Mouse (Mus musculus): ENCODE measurements around the gene Hirip3. TPM values are rescaled to one million over a fixed set of nuclear protein-coding genes. Genes with fewer than 3 reads are reported as not detected.

Hirip3 gene
- polyA plus RNA-seq, 1 experiment from 2014 or later, result 8.4 TPM

- Histone ChIP-seq H3K4me2 (replicated peaks; ENCODE audit: low read depth, low read length) (no peak overlapping the region), H3K4me1 (ENCODE audit: insufficient read depth, low read depth, low read length) (no peaks in the 10 kb centered on the region), H3K36me3 (ENCODE audit: insufficient read depth, low read length) (peaks cover 11% of the 10 kb centered on the region), H3K9ac (replicated peaks; ENCODE audit: low read depth) (no peak overlapping the region), H3K9me3 (ENCODE audit: low read length) (no peaks in the 10 kb centered on the region), H3K4me3 (ENCODE audit: low read depth, low read length) (no peak overlapping the region), H3K27ac (ENCODE audit: low read length) (no peak overlapping the region), H3K27me3 (replicated peaks; ENCODE audit: insufficient read depth, low read length) (0 out of 2 replicates have a peak, but pooled peaks cover 22% of the 10 kb centered on the region)
- no peak for DNase-seq (ENCODE audit: low spot score)
- 25% methylated on average over 10 of the region's 10 CpGs for WGBS
- ATAC-seq, result no peak
- TF ChIP-seq EP300 (IDR thresholded peaks at IDR 0.05) (no peak), CTCF (IDR thresholded peaks at IDR 0.05) (no peak)
Measured at GRCm38 (mm10) chr7:126848794-126849193, 13.0 kb upstream of the Hirip3 start.

DNA sequence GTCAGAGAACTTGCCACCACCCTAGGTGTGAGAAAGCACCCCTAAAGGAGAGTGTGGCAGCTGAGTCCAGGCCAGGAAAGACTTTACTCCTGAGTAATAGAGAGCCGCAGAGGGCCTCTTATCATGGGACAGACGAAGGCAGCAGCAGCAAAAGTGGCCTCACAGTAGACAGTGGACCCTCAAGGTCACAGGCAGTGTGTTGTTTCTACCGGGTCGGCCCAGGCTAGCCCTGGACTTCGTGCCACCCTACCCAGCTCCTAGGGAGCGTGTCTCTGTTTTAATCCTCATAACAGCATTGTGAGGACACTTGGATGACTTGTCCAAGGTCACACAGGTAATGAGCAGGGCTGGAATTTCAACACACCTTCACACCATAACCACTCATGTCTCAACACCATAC, 11.6 kb upstream of the Hirip3 start:
- H3K9ac ChIP-seq (replicated peaks; ENCODE audit: low read depth), result no peak overlapping the region
- no peak overlapping the region for H3K27ac ChIP-seq (ENCODE audit: low read length)
- 82% methylated on average over 6 of the region's 6 CpGs for WGBS
- DNase-seq (ENCODE audit: low spot score) (no peak), ATAC-seq (no peak)
- TF ChIP-seq CTCF (IDR thresholded peaks at IDR 0.05) (no peak), EP300 (IDR thresholded peaks at IDR 0.05) (no peak)
- H3K4me3 ChIP-seq (ENCODE audit: low read depth, low read length), result no peak overlapping the region
- H3K9me3 ChIP-seq (ENCODE audit: low read length), result no peaks in the 10 kb centered on the region
- H3K4me2 ChIP-seq (replicated peaks; ENCODE audit: low read depth, low read length), result no peak overlapping the region
- H3K27me3 ChIP-seq (replicated peaks; ENCODE audit: insufficient read depth, low read length), result 0 out of 2 replicates have a peak, but pooled peaks cover 22% of the 10 kb centered on the region
- peaks cover 13% of the 10 kb centered on the region for H3K36me3 ChIP-seq (ENCODE audit: insufficient read depth, low read length)
- no peaks in the 10 kb centered on the region for H3K4me1 ChIP-seq (ENCODE audit: insufficient read depth, low read depth, low read length)

- H3K9me3 ChIP-seq (ENCODE audit: low read length), result no peaks in the 10 kb centered on the region
- H3K27ac ChIP-seq (ENCODE audit: low read length), result no peak overlapping the region
- H3K9ac ChIP-seq (replicated peaks; ENCODE audit: low read depth), result no peak overlapping the region
- TF ChIP-seq EP300 (IDR thresholded peaks at IDR 0.05), result no peak
- TF ChIP-seq CTCF (IDR thresholded peaks at IDR 0.05), result no peak
- ATAC-seq, result no peak
- 46% methylated on average over 12 of the region's 12 CpGs for WGBS
- H3K36me3 ChIP-seq (ENCODE audit: insufficient read depth, low read length), result peaks cover 13% of the 10 kb centered on the region
- no peak for DNase-seq (ENCODE audit: low spot score)
- H3K4me2 ChIP-seq (replicated peaks; ENCODE audit: low read depth, low read length), result no peak overlapping the region
- H3K4me3 ChIP-seq (ENCODE audit: low read depth, low read length), result no peak overlapping the region
- H3K4me1 ChIP-seq (ENCODE audit: insufficient read depth, low read depth, low read length), result no peaks in the 10 kb centered on the region
- 0 out of 2 replicates have a peak, but pooled peaks cover 22% of the 10 kb centered on the region for H3K27me3 ChIP-seq (replicated peaks; ENCODE audit: insufficient read depth, low read length)
Measured at GRCm38 (mm10) chr7:126851192-126851591, 10.6 kb upstream of the Hirip3 start.

GRCm38 (mm10) chr7:126853454-126853853, 8.3 kb upstream of the Hirip3 start:
- 85% methylated on average over 5 of the region's 5 CpGs for WGBS
- DNase-seq (ENCODE audit: low spot score), result no peak

DNA sequence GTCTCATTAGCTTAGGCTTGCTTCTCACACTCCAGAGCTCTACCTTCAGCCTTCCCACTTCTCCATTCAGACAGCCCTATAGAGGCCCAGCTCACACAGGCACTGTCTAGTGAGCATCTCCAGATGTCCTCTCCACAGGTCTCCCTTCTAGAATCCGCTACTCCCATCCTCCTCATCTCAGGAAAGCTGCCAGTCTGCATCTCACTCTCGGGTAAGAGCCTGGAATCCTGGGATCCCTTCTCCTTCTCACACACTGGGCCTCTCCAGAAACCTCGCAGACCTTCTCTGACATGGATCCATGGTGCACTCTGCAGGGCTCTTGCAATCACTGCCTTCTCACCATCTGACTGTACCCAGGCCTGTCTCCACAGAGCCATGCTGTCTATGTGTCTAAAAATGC, 6.1 kb upstream of the Hirip3 start:
- Histone ChIP-seq H3K4me1 (ENCODE audit: insufficient read depth, low read depth, low read length) (no peaks in the 10 kb centered on the region; the same call in 1 of the 2 replicates), H3K27me3 (replicated peaks; ENCODE audit: insufficient read depth, low read length) (no peaks in the 10 kb centered on the region), H3K4me3 (ENCODE audit: low read depth, low read length) (no peak overlapping the region), H3K4me2 (replicated peaks; ENCODE audit: low read depth, low read length) (no peak overlapping the region), H3K9me3 (ENCODE audit: low read length) (no peaks in the 10 kb centered on the region), H3K36me3 (ENCODE audit: insufficient read depth, low read length) (peaks cover 13% of the 10 kb centered on the region), H3K27ac (ENCODE audit: low read length) (peak overlapping the region; percentile 63), H3K9ac (replicated peaks; ENCODE audit: low read depth) (no peak overlapping the region)
- WGBS, result 90% methylated on average over 3 of the region's 3 CpGs
- no peak for DNase-seq (ENCODE audit: low spot score)
- TF ChIP-seq CTCF (IDR thresholded peaks at IDR 0.05) (no peak), EP300 (IDR thresholded peaks at IDR 0.05) (no peak)
- no peak for ATAC-seq

More at GRCm38 (mm10) chr7:126853454-126853853, 8.3 kb upstream of the Hirip3 start:
- Histone ChIP-seq H3K27me3 (replicated peaks; ENCODE audit: insufficient read depth, low read length) (0 out of 2 replicates have a peak, but pooled peaks cover 11% of the 10 kb centered on the region), H3K9ac (replicated peaks; ENCODE audit: low read depth) (no peak overlapping the region), H3K36me3 (ENCODE audit: insufficient read depth, low read length) (peaks cover 13% of the 10 kb centered on the region), H3K4me2 (replicated peaks; ENCODE audit: low read depth, low read length) (no peak overlapping the region), H3K9me3 (ENCODE audit: low read length) (no peaks in the 10 kb centered on the region), H3K27ac (ENCODE audit: low read length) (no peak overlapping the region), H3K4me3 (ENCODE audit: low read depth, low read length) (no peak overlapping the region), H3K4me1 (ENCODE audit: insufficient read depth, low read depth, low read length) (no peaks in the 10 kb centered on the region)
- TF ChIP-seq EP300 (IDR thresholded peaks at IDR 0.05), result no peak
- TF ChIP-seq CTCF (IDR thresholded peaks at IDR 0.05), result no peak
- no peak for ATAC-seq

DNA sequence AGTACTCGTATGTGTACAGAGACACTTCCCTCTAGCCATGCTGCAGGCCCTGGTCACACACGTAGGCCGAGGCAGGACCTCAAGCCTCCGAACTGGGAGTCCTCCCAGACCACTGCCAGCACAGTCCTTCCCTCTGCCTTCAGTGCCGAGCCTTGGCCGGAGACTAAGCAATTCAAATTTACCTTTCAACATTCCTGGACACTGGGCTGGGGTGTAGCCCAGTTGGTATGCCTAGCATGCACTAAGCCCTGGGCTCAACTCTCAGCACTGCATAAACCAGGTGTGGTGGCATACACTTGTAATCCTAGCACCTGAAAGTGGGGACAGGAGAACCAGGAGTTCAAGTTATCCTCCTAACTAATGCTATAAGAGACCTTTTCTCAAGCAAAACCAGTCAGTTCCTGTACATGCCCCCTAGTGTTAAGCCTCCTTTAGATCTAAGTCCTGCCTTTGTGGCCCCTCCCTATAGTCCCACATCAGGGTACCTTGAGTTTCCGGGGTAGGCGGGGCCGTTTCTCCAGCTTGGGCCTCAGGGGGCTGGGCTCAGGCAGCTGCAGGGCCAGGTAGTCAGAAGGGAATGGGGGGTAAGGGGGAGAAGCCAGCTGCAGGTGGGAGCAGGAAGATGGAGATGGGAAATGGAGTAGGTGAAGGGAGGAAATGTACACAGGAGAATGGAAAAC, 4.9 kb upstream of the Hirip3 start:
- Histone ChIP-seq H3K4me1 (ENCODE audit: insufficient read depth, low read depth, low read length) (peaks cover 6% of the 10 kb centered on the region; the same call in 1 of the 2 replicates), H3K4me3 (ENCODE audit: low read depth, low read length) (no peak overlapping the region), H3K27me3 (replicated peaks; ENCODE audit: insufficient read depth, low read length) (no peaks in the 10 kb centered on the region), H3K4me2 (replicated peaks; ENCODE audit: low read depth, low read length) (no peak overlapping the region), H3K36me3 (ENCODE audit: insufficient read depth, low read length) (peaks cover 13% of the 10 kb centered on the region), H3K9me3 (ENCODE audit: low read length) (no peaks in the 10 kb centered on the region), H3K27ac (ENCODE audit: low read length) (peak overlapping the region; percentile 83), H3K9ac (replicated peaks; ENCODE audit: low read depth) (no peak overlapping the region)
- WGBS, result 57% methylated on average over 9 of the region's 9 CpGs
- peak; percentile 47; the same call in 1 of the 2 replicates for TF ChIP-seq EP300 (IDR thresholded peaks at IDR 0.05)
- peak; percentile 29 for TF ChIP-seq CTCF (IDR thresholded peaks at IDR 0.05)
- DNase-seq (ENCODE audit: low spot score), result peak; percentile 73
- peak; percentile 87 for ATAC-seq
